Mouse (Mus musculus) spleen, adult 18-20 months (tissue): ENCODE measurements around the gene Col6a6.
A peak's percentile ranks its signal among the peaks of the same experiment; 100 is the strongest.

Experiments
- DNase-seq, 2 experiments: peaks; one replicate each; pipeline ENCODE4 v3.0.0; 2022; ENCODE audit warnings: mixed read lengths in 2 of 2

Col6a6 gene

DNA sequence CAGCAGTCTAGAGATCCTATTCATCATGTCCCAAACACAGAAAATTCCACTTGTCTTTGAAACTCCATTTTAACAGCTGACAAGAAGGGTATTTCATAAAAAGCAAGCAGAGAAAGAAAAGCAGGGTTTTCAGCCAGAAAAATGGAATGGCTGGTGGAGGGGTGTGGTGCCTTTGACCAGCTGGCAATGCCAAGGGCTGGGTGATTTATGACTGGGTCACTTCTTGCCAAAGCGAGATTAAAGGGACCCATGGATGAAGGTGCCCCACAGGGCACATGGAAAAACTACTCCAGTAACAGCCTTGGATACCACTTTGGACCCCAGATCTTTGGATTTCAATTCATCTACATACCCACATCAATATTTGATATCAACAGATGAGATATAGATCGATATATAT is 93.3 kb downstream of the Col6a6 start:
- no peak for DNase-seq

DNA sequence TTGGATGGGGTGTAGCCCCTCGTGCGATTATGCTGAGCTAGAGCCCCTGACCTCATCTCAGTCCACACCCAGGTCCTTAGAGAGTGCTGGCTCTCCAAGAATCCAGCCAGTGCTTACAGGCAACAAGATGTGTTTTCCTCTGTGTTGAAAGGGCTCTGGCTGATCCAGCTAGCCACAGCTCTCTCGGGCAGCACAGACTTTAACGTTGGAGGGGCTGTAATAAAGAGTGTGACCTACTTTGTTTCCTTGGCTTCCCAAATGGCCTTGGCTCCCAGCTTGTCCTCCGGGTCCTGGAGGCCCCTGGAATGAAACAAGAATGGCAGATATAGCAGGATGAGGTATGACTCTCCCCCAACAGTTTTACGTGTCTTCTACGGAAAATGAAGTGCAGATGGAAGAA is 96.0 kb downstream of the Col6a6 start:
- no peak for DNase-seq

DNA sequence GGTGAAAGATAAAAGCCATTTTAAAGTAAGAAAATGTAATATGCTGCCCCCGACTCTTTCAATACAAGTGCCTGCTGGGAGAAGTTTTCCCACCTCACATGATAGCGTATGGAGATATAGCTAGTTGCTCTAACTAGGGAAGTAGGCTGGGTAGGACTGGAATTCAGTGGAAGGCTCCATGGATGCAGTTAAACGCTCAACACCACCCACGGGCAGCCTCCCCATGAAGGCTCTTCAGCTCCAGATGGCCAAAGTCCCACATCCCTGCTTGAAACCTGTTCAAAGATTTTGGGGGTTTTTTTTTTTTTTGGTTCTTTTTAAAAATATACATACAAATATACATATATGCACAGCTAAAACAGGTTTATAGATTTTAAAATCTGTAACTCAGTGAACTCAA is 107.5 kb downstream of the Col6a6 start:
- no peak for DNase-seq

DNA sequence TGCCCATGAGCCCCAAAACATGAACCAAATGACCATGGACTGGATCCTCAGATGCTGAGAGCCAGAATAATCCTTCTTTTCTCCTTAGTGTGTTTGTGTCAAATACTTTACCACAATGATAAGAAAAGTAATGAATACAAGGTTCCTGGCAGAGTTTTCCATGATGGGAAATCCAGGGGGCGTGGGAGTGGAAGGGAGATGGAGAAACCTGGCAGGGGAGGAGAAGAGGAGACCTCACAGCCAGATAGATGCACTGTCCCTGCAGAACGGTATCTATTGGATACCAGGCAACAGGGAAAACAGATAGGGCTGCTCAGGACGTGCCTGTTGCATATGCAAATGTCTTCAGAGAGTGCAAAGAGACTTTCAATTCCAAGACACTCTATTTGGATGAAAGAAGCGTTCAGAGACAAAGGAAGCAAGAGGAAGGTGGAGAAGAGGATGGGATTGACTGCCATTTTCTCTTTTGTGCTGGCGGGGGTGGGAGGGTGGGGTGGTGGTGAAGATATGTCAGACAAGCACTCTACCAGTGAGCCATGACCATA is 108.0 kb downstream of the Col6a6 start:
- no peak for DNase-seq

DNA sequence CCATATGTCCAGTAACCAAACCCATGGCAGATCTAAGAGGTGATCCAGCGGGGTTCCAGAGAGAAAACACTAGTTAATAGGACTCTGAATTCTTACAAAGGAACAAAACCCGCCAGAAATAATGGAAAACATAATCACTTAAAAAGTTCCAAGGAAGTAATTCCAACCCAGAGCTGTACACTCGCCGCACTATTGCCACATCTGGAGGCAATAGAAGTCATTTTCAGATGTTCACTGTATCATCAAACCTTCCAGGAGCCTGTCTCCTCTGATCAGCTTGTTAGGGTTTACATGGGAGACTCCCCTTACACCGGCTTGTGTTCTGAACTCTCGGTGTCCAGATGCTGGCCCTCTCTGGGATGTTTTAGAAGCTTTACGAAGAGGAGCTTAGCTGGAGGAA is 108.6 kb downstream of the Col6a6 start:
- DNase-seq = no peak

DNA sequence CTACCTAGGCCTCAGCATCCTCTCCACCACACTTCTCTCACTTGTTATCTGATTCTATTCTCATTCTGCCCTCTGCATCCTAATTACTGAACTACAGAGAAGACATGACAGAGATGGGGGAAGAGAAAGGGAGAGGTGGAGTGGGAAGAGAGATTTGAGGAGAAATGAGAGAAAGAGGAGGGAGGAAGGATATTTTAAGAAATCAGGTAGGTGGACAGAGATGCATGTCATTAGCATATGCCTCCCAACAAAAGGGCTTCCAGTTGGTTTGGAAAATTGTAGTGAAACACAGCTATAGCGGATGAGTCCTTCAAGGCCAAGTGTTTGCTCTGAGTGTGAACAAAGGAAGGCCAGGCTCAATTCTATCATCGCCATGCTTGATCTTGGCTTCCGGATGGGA is 115.9 kb downstream of the Col6a6 start:
- no peak for DNase-seq

DNA sequence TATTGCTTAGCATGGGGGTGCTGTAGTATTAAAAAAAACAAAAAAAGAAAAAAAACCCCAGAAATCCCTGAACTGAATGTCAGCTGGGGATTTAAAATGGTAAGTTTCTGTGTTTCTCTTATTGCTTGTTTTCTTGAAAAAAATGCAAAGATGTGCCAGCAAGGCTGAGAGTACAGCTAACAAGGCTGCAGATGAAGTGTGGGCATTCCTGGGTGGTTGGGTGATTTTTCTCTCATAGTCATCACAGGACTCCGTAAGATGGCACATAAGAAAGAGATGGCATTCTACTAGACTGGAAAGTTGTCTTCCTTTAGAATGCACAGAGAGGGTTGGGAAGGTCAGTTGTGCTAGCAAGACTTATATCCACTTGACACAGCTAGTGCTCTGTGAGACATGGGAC is 122.9 kb downstream of the Col6a6 start:
- no peak for DNase-seq

DNA sequence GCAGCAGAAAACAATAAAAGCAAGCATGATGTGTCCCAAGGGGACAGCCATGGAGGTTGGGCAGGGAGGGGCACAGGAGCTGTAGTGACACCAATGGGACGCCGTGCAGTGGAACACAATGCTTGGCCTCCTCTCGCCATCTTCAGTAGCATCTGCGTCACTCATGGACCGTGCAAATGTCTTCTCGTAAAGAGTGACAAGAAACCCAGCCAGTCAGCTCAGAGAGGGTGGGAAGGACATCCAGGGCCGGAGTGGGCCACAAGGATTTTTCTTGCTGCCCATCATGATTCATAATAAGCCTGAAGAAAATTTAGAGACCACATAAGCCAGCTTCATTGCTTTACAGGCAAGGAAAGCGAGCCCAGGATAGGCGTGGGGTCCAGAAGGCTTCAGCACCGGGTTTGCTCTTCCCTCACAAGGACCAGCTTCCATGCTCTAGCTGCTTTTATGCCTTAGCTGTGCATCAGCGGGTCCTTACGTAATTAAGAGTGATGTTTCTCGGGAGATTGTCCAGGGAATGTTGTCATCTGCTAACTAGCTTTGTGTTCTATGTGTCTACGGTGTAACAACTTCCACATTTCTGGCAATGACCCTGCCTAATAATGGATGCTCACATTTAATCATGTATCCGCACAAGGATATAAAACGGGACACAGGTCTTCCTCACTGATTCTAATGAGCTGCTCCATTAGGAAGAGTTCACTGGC is 123.6 kb downstream of the Col6a6 start:
- DNase-seq = no peak

DNA sequence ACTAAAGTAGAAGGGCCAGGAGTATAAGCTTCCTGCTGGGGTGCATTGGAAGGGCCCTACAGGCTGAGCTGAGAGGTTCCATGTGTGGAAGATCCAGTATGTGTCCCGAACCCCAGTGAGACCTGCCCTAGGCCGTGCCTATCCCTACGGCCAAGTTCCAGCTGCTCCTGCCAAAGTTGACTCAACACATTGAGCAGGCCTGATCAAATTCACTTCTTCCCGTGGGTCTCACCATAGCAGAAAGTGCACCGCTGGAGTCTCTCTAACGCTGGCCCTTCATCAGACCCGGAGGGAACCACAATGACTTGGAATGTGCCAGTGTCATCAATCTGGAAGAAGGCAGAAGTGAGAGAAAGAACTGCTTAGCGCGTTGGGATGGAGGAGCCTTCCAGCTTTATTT is 126.0 kb downstream of the Col6a6 start:
- DNase-seq = no peak

DNA sequence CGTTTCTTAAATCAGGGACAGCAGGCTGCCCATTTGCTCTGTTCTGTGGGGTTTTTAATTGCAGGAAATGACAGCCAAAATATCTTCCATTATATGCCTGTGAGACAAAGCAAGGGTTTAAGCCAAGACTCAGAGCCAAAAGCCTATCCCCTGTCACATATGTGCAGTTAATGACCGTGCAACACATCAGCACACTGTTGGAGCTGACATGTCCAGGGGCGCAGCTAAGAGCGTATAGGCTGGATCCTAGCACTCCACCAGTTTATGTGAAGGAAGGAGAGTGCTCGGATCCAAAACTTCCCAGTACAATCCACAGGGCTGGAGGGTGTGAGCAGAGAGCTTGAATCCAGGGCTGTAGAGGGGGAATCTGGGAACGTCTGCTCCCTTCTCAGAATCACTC is 127.3 kb downstream of the Col6a6 start:
- no peak for DNase-seq

DNA sequence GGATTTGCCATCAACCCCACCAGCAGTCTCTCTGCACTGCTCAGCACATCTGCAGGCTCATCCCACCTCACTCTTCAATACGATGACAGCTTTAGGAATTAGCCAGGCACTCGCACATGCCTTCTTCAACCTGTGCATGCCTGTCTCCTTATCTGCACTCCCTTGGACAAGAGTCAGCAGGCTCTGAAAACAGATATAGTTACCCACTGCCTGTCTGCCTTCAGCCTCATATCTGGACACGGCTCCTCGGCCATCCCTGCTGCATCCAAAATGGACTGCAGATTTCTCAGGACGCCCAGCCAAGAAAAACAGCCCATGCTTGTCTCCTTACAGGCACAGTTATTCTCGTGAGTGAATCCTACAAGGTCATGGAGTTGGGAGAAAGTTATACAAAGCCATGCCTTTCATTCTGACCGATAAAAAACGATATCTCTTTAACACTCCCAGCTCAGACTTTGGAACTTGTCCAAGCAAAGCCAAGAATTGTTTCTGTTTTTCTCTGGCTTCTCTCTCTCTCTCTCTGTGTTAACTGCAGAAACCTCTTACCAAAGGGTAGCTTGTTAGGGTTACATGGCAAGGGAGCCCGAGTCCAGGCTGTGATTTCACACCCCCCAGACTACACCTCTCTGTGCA is 130.1 kb downstream of the Col6a6 start:
- no peak for DNase-seq

DNA sequence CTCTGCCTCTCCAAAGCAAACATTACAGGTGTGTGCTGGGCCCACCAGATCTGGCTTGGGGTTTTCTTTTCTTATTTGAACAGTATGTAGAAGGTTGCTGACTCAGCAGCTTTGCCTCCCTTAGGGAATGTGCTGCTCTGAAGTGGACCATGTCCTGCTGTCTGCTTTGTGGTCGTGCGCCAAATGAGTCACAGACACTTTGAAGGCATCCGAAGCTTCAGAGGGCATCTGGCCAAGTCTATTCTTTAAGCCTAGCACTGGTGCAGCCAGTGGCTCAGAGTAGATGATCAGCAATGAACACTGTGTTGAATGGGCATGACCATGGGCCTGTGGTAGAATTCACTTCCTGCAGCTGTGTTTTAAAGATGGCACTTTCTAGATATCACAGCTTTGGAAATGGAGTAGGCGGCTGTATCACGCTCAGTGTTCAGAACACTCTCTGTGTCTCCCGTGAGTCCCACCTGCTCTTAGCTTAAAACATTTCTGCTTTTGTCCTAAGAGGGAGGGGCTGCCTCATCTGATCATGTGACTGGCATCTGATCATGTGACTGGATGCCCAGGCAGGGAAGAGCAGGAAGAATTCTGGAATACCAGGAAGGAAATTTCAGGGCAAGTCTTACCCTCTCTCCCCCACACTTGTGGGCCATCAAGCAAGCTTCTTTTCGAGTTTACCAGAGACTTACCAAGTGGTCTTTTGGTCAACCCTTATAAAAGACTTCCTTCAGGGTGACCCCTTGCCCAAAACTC is 131.0 kb downstream of the Col6a6 start:
- no peak for DNase-seq

DNA sequence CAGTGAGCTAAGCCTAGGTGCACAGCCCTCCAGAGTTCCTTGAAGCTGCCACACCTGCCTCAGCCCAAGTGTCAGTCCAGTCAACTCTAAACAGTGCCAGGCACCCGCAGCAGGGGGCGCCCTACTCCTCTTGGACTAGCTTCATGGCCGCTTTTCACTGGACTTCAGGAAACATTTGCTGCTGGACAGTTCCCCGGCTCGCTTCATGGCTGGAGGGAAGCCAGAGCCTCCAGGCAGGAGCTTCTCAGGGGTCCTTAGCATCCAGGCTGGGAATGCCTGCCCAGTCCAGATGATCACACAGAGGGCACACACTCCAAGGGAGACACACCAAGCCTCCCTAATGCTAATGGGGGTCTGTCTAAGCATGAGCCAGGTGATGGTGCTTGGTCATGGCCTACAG is 134.1 kb downstream of the Col6a6 start:
- DNase-seq = peak; percentile 28 to 62

DNA sequence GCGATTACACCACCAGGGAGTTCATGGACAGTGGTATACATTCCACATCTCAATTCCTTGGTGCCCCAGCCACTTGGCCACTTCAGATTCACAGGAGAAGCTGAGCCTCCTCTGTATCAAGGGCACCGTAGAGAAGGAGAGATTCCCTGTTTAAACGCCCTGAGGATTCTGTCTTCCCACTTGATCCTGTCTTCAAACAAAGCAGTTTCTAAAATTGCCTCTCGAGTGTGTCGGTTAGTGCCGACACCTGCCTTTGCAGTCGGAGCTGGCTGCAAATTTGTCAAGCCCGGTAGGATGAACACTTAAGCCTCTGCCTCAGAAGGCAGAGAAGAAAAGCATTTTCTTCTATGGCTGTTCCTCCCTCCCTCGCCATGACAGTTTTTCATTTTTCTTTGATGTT is 134.9 kb downstream of the Col6a6 start:
- DNase-seq = no peak

DNA sequence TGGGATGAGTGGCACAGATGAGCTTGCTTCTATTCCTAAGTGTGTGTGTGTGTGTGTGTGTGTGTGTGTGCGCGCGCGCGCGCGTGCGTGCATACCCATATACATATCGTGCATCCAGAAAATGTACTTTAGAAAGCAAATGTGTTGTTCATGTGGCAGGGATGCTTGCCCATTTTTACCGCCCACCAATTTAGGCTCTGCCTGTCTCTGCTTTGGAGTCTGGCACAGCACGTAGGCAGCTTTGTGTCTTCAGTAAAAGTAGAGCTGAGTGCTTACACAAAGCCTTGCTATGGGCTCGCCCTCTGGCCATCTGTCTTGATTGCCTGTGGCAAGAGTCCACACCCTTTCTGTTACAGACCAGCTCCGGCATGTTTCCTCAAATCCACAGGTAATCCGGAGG is 135.5 kb downstream of the Col6a6 start:
- DNase-seq = no peak

DNA sequence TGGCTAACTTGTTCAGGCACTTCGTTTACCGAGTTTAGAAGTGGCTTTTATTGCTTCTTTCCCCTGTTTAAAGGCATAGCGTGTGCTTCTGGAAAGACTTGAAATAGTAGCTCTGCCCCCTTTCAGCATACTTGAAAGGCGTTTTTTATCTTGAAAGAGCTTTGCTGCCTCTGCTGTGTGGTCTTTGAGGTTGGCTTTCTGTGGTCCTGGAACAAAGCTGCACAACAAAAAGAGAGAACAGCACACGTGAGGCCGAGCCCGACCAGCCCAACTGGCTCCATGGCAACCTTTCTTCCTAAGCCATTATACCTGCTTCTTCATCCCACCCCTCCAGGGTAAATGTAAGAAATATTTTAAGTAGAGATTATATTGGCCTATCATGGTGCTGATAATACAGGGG is 138.5 kb downstream of the Col6a6 start:
- DNase-seq = no peak

DNA sequence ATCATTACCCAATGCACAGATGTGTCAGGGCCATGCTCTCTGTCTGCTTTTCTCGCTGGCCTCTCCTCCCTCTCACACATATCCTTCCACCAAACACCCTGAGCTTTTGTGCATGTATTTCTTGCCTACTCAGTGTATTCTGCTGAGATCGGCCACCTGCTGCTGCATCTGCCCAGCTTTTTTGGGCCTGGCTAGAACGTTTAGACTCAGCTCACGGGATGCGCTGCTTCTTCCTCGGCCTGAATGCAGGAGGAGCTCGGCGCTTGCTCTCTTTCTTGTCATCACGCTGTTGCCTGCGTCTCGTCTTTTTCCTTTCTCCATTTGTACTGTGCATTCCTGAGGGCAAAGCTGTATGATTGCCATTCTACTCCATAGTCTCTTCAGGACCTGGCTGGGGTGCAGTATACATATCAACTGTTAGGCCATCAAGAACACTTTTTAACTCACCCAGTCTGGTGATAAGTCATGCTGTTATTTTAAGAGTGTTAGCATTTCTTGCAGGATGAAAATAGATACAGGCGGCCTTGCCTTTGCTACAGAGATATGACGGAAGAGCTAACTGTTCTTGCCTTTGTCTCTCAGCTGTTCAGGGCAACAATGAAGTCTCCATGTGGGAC is 143.3 kb downstream of the Col6a6 start:
- no peak for DNase-seq

DNA sequence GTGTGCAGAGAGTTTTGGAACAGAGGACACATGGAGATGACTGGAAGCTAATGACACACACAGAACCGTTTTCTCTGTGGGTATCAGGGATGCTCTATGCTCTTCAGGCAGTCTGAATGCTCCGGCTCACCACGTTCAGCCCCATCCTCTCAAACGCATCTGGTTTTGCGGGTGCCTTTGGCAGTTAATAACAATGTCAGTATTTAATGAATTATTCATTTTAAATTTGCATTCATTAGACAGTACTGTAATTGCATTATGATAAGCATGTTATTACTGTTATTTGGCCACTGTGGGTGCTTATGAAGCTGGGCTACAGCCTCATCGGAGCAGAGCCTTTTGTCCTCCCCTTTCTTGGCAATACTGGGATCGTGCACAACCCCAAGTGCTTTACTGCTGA is 146.6 kb downstream of the Col6a6 start:
- DNase-seq = no peak

DNA sequence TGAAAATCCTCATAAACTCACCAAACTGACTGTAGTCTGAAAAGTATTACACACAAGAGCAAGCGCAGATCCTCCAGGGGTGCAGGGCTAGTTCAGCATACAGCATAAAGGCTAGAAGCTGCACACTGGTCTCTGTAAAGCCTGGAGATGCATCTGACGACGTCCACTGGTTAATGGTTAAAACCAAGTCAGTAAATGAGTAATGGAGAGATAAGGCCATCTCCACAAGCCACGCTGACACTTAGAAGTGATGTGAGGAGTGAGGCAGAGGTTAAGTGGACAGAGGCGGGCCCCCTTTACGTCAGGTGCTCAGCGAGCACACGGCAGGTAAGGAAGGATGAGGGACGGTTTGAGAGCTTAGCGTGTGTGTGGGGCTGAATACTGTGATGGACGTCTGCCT is 152.0 kb downstream of the Col6a6 start:
- no peak for DNase-seq

DNA sequence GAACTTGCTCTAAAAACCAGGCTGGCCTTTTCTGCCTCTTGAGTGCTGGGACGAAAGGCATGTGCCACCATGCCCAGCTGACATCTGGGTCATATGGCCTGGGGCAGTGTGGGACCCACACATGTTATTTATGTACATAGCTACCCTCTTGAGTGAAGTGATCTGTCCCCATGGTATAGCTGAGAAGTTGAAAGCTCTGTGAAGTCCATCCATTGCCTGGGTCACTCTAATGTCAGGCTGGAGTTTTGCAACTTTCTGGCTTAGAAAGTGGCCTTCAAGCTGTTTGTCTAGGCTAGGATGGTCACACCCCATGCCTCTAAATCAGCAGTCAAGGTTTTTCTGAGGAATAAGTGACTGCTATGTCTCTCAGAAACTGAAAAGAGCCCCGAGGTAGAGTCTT is 155.9 kb downstream of the Col6a6 start:
- no peak for DNase-seq

DNA sequence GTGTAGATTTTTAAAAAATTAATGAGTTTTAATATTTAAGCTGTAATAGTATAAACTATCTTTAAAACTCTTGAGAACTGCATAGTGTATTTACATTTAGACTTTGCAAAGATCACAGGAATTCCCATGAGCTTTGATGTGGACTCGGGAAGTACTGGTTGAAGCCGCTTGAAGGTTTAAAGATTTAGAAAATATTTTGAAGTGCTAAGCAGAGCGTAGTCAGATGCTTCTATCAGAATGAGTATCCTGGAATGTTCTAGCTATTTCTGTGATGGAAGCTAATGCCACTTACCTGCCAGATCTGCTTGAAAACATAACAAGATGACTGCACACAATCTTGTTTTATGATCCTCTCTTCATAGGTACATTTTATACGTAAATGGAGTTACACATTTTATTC is 157.0 kb downstream of the Col6a6 start:
- DNase-seq = no peak

DNA sequence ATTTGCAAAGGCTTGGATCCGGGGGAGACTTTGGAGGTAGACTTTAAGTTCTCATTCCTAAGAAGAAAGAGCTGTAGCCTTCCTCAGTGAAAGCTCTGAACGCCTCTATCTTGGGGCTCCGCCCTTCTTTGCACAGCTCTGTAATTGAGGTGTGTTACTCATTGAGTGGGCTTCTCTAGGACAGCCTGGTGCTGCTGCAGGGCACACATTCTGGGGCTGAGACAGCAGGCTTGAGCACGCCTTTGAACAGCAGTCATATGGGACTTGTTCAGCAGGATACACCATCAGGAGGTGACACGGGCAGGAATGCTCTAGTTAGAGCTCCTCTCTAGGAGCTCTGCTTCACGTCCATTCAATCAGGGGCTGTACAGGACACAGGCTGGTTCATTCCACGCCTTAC is 162.7 kb downstream of the Col6a6 start:
- DNase-seq = no peak

DNA sequence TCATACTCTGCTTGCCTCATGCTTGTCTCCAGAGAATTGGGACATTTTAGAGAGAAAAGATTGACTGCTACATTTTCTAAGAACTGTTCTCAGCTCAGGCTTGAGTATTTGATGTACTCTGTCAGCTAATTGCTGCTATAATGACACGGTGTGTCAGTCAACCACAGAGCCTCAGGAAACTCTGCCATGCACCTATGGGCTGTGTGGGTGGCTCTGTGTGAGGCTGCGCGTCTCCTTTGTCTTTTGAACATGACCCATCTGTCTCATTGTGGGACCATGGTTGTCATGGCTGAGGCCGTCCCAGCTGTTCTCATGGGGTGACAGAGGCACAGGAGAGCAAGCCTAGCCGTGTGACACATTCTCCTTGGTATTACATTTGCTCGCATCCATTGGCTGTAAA is 168.1 kb downstream of the Col6a6 start:
- peak; percentile 37 to 59 for DNase-seq

DNA sequence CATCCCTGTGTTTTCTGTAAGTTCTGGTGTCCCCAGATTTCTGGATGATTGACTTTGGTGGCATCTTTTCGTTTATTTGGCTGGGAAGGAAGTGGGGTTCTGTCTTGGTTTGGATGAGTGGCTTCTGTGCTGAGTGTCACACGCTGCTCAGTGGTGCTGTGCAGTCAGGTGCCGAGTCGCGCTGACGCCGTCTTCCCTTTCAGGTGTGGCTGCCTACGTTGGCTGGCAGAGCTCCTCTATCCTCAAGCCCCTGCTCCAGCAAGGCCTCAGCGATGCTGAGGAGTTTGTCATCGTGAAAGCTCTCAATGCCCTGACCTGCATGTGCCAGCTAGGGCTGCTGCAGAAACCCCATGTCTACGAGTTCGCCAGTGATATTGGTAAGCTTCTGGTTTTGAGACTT is 169.7 kb downstream of the Col6a6 start:
- peak; percentile 44 to 55 for DNase-seq
